ENCODE assay signal across 27 mouse cellular contexts in the genomic region with DNA sequence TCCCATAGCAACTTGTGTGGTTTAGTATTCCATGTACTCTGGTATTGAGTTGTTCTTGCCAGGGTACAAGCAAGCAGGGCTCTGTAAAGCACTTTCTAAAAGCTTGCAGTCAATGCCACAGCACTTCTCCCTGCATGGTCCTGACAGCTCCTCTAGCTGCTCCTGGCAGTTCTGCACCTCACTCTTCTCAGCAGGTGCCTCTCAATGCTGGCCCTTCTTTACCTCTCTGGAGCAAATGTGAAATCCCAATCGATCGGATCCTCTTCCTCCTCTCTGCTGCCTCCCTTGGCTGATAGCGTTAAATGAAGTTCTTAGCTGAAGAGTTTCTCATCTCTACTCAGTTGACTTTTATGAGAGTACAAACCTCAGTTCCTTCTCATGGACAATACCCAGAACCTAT.
DNase-seq lines count a peak whose midpoint lies in the region; ATAC-seq and TF ChIP-seq lines count a peak whose summit lies in the region.
"Had no signal": no experiment of that assay in that cellular context is flagged by ENCODE, and none has a peak within 500 bp of the region (broad histone marks: within the 10 kb centered on the region; RNA-seq: fewer than 3 reads in every experiment).

No protein-coding gene starts in this region.

- no peak for TF ChIP-seq POLR2A in brain, embryonic 14.5 days (IDR thresholded peaks at IDR 0.05; ENCODE audit: borderline replicate concordance, extremely low read depth, insufficient read depth, insufficient read length, poor library complexity, severe bottlenecking)

- TF ChIP-seq CTCF in layer of hippocampus, adult 2 months (conservative IDR thresholded peaks at IDR 0.05): peak; percentile 42; the same call in 1 of the 2 replicates
- no peak for TF ChIP-seq CTCF in brain, embryonic 14.5 days (IDR thresholded peaks at IDR 0.05; ENCODE audit: borderline replicate concordance, extremely low read depth, insufficient read depth, insufficient read length)

- DNase-seq in layer of hippocampus, adult 2 months (ENCODE audit: low spot score in 2 of 2): no peak
- DNase-seq in layer of hippocampus, adult 11-12 months (ENCODE audit: low spot score): no peak
- DNase-seq in ES-CJ7 (ENCODE audit: low read depth, low spot score): peak; percentile 5
- peak; percentile 53 for DNase-seq in brain, embryonic 14.5 days (ENCODE audit: low read depth)
- DNase-seq in heart, adult 11 months: no peak
- DNase-seq in cerebellum, adult 11 months: no peak
- DNase-seq: adrenal gland, adult 8-10 months; B cell, adult 2 months; cerebellum, adult 2 months; cerebellum, postnatal 25 days; embryo, embryonic 11 days; gastrocnemius, postnatal 36 days; kidney, postnatal 36 days; layer of hippocampus, adult 9-11 months; lung, postnatal 4 days; right cerebral cortex, postnatal 4 days; thymus, postnatal 25 days had no signal

- no peak overlapping the region for H3K27ac ChIP-seq in layer of hippocampus, adult 2 months
- peak overlapping the region; percentile 70 for H3K27ac ChIP-seq in forebrain, embryonic 16.5 days (ENCODE audit: low read length)
- H3K27ac ChIP-seq: embryonic facial prominence, embryonic 13.5 days; hindbrain, postnatal 0 days; neural tube, embryonic 15.5 days; stomach, embryonic 15.5 days had no signal

- H3K9ac ChIP-seq in forebrain, embryonic 16.5 days (replicated peaks; ENCODE audit: low read depth, low read length): peak overlapping the region; percentile 36
- H3K9ac ChIP-seq: embryonic facial prominence, embryonic 13.5 days; neural tube, embryonic 15.5 days; stomach, embryonic 15.5 days had no signal

- H3K4me1 ChIP-seq in forebrain, embryonic 16.5 days (replicated peaks; ENCODE audit: control insufficient read depth, insufficient read depth, low read length): peaks cover 10% of the 10 kb centered on the region
- H3K4me1 ChIP-seq: embryonic facial prominence, embryonic 13.5 days; neural tube, embryonic 15.5 days; stomach, embryonic 15.5 days had no signal

- H3K36me3 ChIP-seq in forebrain, embryonic 16.5 days (ENCODE audit: control insufficient read depth, insufficient read depth): no peaks in the 10 kb centered on the region
- H3K36me3 ChIP-seq: embryonic facial prominence, embryonic 13.5 days; neural tube, embryonic 15.5 days; stomach, embryonic 15.5 days had no signal

- no peaks in the 10 kb centered on the region for H3K27me3 ChIP-seq in forebrain, embryonic 16.5 days (replicated peaks; ENCODE audit: control insufficient read depth, insufficient read depth, low read length)
- H3K27me3 ChIP-seq: CH12.LX; embryonic facial prominence, embryonic 13.5 days; neural tube, embryonic 15.5 days; stomach, embryonic 15.5 days had no signal

- WGBS in forebrain, embryonic 16.5 days: 52% methylated on average over 3 of the region's 3 CpGs

- peak overlapping the region; percentile 29 for H3K4me2 ChIP-seq in forebrain, embryonic 16.5 days (ENCODE audit: low read length)
- H3K4me2 ChIP-seq: embryonic facial prominence, embryonic 13.5 days; heart, embryonic 11.5 days; neural tube, embryonic 15.5 days; stomach, embryonic 15.5 days had no signal

- ATAC-seq in forebrain, embryonic 16.5 days: no peak
- ATAC-seq: activated CD4-positive, CD25-positive, alpha-beta regulatory T cell, adult 4 months; hindbrain, postnatal 0 days; intestine, embryonic 16.5 days had no signal

- H3K9me3 ChIP-seq in forebrain, embryonic 16.5 days (ENCODE audit: control insufficient read depth, low read length): no peaks in the 10 kb centered on the region
- H3K9me3 ChIP-seq: embryonic facial prominence, embryonic 13.5 days; neural tube, embryonic 15.5 days; stomach, embryonic 15.5 days had no signal

- no peak overlapping the region for H3K4me3 ChIP-seq in layer of hippocampus, adult 2 months
- peak overlapping the region; percentile 38 for H3K4me3 ChIP-seq in forebrain, embryonic 16.5 days (replicated peaks; ENCODE audit: low read length)
- H3K4me3 ChIP-seq: embryonic facial prominence, embryonic 13.5 days; erythroblast, embryonic 14.5 days; neural tube, embryonic 15.5 days; stomach, embryonic 15.5 days had no signal

Comparison
In these comparisons a context has a peak if more than half of its experiments do, and no peak if none do; other contexts are left out.
1. DNase-seq: peak in ES-CJ7 (single experiment) and brain, embryonic 14.5 days (single experiment); none in layer of hippocampus, adult 2 months (0 of 2), layer of hippocampus, adult 11-12 months (single experiment), heart, adult 11 months (single experiment) and cerebellum, adult 11 months (single experiment).